Mouse (Mus musculus) common myeloid progenitor, adult 5-6 weeks (primary cell): ENCODE data around the gene Vmn1r47. TPM values are rescaled to one million over a fixed set of nuclear protein-coding genes. Genes with fewer than 3 reads are reported as not detected.
"Not testable (repeated sequence)": the region's sequence is repeated elsewhere in the genome, so short reads cannot be mapped to it uniquely, and the experiment has no call there.

ENCODE experiments used
- ATAC-seq: replicated peaks from 2 replicates; pipeline ENCODE4 v1.8.0; 2016; ENCODE audit warnings: low read depth, mild to moderate bottlenecking, moderate TSS enrichment, inconsistent platforms; ENCODE audit not compliant: poor library complexity, severe bottlenecking
- total RNA-seq: library from RNA; stranded (forward); fragments of 200-1000, 187-1606 nt; gene quantifications from 2 replicates; pipeline ENCODE4 v1.2.3, GENCODE M21; 2017

Vmn1r47 gene
- total RNA-seq, result not detected in 2 replicates

DNA sequence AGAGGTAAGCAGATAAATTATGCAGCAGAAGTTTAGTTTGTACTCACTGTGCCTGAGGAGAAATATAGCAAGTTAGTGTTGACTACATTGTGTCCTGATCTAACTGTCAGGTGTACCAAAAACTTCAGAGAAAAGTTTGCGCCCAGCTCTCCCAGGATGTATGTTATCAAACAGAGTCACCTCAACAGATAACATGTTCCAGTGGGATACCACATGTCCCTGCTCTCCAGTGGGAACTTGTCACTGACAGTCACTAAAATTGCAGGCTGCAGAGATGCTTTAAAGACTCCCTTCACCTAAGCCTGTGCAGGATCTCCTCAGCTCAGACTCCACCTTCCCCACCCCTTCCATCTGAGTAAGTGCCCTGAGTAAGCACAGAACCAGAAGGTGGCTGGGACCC lies at the start of gene Vmn1r47:
Gene Vmn1r47, plus strand, starts transcription at position 301 of the 400 bp plus-strand sequence.
- ATAC-seq, result not testable (repeated sequence)

DNA sequence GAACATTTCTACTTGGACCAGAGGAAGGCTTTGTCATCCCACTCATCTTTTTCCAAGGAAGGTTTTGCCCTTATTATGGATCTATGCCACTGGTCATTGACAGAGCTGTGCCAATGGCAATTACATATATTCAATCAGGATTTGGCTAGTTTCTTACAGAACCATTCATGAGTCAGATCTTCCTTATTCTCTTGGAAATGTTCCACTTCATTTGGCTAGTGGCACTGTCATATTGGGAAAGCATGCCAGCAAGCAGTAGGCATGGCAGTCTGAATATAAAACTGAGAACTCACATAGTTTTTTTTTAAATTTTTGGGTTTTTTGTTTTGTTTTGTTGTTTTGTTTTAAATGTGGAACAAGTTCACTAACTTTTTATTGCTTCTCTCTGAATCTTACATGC lies 49.6 kb upstream of the Vmn1r47 start:
- no peak for ATAC-seq

DNA sequence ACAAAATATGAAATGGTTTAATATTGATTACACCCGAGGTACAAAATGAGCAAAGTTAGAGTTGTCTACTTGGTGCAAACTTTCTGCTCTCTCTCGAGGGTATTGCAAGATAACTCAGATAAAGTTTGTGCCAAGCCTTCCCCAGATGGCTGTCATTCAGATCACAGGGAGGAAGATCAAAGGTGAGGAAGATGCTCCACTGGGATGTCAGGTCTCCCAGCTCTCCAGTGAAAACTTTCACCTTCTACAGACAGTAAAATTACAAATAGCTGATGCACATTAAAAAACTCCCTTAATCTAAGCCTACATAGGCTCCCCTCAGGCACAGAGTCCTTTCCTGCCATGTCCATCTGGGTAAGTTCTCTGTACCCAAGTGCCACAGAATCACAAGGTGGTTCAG lies 46.9 kb upstream of the Vmn1r47 start, which contains the start of gene Vmn1r46:
Gene Vmn1r46, plus strand, starts transcription at position 301 of the 400 bp plus-strand sequence.
- ATAC-seq, result no peak

DNA sequence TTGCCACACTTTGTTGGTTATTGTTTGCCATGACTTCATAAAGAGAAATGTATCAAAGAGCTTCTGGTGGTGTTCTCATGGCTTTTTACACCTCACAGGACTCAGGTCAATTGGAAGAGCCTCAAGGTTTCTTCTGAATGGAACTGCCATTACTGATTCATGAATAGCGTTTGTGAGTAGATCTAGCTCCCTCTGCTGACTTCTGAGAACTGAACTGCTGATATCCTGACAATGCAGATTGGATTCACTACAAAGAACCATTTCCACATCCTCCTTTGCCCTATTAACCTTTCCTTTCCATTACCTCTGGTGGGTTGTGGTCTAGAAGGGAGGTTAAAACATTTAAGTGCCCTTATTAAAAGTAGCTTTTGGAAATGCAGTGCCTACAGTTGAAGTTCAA lies 30.0 kb upstream of the Vmn1r47 start:
- no peak for ATAC-seq

DNA sequence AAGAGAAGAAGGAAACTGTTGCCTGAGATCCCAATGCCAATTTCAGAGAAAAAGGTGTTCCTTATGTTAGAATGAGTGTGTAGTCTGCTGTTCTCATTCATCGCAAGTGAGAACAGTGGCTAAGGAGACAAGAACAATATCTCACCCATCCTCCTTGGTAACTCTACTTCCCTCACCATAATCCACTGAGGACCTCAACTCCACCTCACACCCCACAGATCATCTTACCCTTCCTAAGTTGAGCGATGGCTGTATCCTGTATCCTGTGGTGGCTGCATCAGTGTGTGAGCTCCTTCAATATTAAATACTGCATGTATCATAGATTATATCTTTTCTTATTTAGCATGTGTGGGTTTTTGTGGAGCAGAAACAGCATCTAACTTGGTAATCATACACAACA lies 20.8 kb downstream of the Vmn1r47 start, which contains the start of gene Vmn1r48:
Gene Vmn1r48, minus strand, starts transcription at position 101 of the 400 bp plus-strand sequence.
- ATAC-seq, result not testable (repeated sequence)

Other genes starting within 250 kb of the Vmn1r47 start
- gene Vmn1r42, start 139.7 kb upstream of the Vmn1r47 start, total RNA-seq, result not detected in 2 replicates
- not detected in 2 replicates for gene Vmn1r43, start 139.7 kb upstream of the Vmn1r47 start, total RNA-seq
- gene Vmn1r44, start 132.5 kb upstream of the Vmn1r47 start, total RNA-seq, result not detected in 2 replicates
- gene Vmn1r45, start 75.5 kb upstream of the Vmn1r47 start, total RNA-seq, result not detected in 2 replicates
- gene Vmn1r46, start 46.8 kb upstream of the Vmn1r47 start, total RNA-seq, result not detected in 2 replicates
- gene Vmn1r48, start 20.7 kb downstream of the Vmn1r47 start, total RNA-seq, result not detected in 2 replicates
- gene Vmn1r49, start 62.4 kb downstream of the Vmn1r47 start, total RNA-seq, result not detected in 2 replicates
- not detected in 2 replicates for gene Vmn1r50, start 85.3 kb downstream of the Vmn1r47 start, total RNA-seq
- not detected in 2 replicates for gene Vmn1r51, start 106.4 kb downstream of the Vmn1r47 start, total RNA-seq
- gene Vmn1r52, start 158.7 kb downstream of the Vmn1r47 start, total RNA-seq, result not detected in 2 replicates
- not detected in 2 replicates for gene V1ra8, start 186.6 kb downstream of the Vmn1r47 start, total RNA-seq
- not detected in 2 replicates for gene Vmn1r53, start 208.3 kb downstream of the Vmn1r47 start, total RNA-seq
- gene Vmn1r54, start 230.2 kb downstream of the Vmn1r47 start, total RNA-seq, result not detected in 2 replicates